Mouse (Mus musculus) spleen, adult 2 months (tissue): Measurements from ENCODE around the gene Rreb1.

ENCODE experiments used
- CTCF ChIP-seq: fragments of 200-500 bp; IDR thresholded peaks from 2 replicates; pipeline ENCODE4 v1.5.1; 2011; ENCODE audit warnings: mild to moderate bottlenecking, inconsistent platforms; ENCODE audit not compliant: insufficient read depth, insufficient read length, insufficient replicate concordance; ENCODE audit errors: extremely low read depth
- POLR2A ChIP-seq: fragments of 200-500 bp; IDR thresholded peaks from 2 replicates; pipeline ENCODE4 v1.6.1; 2011; ENCODE audit warnings: low read depth, low read length, inconsistent platforms

DNA sequence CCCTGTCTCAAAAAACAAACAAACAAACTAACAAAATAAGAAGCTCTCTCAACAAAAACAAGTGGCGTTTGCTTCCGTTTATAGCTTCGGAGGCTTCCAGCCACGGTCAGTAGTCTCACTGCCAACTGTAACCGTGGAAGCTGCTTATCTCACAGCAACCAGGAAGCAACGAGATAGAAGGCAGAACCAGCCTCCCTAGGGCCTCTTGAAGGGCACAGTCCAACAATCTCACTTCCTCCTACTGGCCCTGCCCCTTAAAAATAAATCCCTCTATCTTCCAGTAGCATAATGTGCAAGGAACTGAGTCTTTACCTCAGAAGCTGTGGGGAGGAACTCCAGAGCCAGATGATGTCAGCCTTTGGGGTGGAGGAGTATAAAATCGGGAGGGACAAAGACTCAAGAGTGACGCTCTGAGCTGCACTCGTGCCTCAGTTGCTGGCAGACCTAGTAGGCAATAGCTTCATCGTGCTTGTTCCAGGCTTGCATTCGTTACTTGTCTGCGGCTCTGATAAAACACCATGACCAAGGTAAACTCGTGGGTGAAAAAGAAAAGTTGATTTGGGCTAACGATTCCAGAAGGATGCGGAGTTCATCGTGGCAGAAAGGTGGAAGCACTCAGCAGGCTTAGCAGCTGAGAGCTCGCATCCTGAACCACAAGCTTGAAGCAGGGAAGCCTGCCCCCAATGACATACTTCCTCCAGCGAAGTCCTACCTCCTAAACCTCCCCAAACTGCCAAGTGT, 180.5 kb downstream of the Rreb1 start:
- no peak for TF ChIP-seq POLR2A
- TF ChIP-seq CTCF: no peak
